Mouse (Mus musculus) neural tube, embryonic 12.5 days (tissue): ENCODE results near the gene Prr5l. TPM values are rescaled to one million over a fixed set of nuclear protein-coding genes. Genes with fewer than 3 reads are reported as not detected.

Experiments used
- ATAC-seq: fragments of 200-750 bp; cut with Nextera tagmentation; 2 replicates; pipeline ENCODE4 v1.8.0; 2017; ENCODE audit warnings: low read depth, mild to moderate bottlenecking, moderate TSS enrichment, moderate library complexity; ENCODE audit not compliant: low FRiP score
- H3K27ac ChIP-seq: fragments of 300-500 bp; sonication (generic); 2 replicates; pipeline ENCODE4 v1.5.1; 2016
- H3K27me3 ChIP-seq: fragments of 300-500 bp; sonication (generic); replicated peaks from 2 replicates; pipeline ENCODE4 v1.6.1; 2016; ENCODE audit warnings: mild to moderate bottlenecking
- H3K36me3 ChIP-seq: fragments of 300-500 bp; sonication (generic); 2 replicates; pipeline ENCODE4 v1.6.1; 2016; ENCODE audit warnings: mild to moderate bottlenecking
- H3K4me1 ChIP-seq: fragments of 300-500 bp; sonication (generic); 2 replicates; pipeline ENCODE4 v1.6.1; 2016
- H3K4me2 ChIP-seq: fragments of 300-500 bp; sonication (generic); replicated peaks from 2 replicates; pipeline ENCODE4 v1.6.1; 2016; ENCODE audit warnings: mild to moderate bottlenecking
- H3K4me3 ChIP-seq: fragments of 300-500 bp; sonication (generic); 2 replicates; pipeline ENCODE4 v1.5.1; 2016
- H3K9ac ChIP-seq: fragments of 300-500 bp; sonication (generic); 2 replicates; pipeline ENCODE4 v1.6.1; 2016; ENCODE audit warnings: mild to moderate bottlenecking
- H3K9me3 ChIP-seq: fragments of 300-500 bp; sonication (generic); 2 replicates; pipeline ENCODE4 v1.6.1; 2016; ENCODE audit warnings: mild to moderate bottlenecking
- whole genome bisulfite sequencing: fragments of 180-500 bp; shearing (Covaris S2); methylation state at CpG from one replicate; pipeline ENCODE4 v1.1.7; 2016; 5-methylcytosine and 5-hydroxymethylcytosine counted together
- polyA plus RNA-seq: library from polyadenylated mRNA; unstranded; fragments of >200 nt; fragmentation: Nextera tagmentation; extraction: Ambion mirVana; gene quantifications from 2 replicates; pipeline ENCODE4 v1.2.1, GENCODE M21; 2016

Prr5l gene
- polyA plus RNA-seq, 1 experiment from 2014 or later, result 9.4 TPM

DNA sequence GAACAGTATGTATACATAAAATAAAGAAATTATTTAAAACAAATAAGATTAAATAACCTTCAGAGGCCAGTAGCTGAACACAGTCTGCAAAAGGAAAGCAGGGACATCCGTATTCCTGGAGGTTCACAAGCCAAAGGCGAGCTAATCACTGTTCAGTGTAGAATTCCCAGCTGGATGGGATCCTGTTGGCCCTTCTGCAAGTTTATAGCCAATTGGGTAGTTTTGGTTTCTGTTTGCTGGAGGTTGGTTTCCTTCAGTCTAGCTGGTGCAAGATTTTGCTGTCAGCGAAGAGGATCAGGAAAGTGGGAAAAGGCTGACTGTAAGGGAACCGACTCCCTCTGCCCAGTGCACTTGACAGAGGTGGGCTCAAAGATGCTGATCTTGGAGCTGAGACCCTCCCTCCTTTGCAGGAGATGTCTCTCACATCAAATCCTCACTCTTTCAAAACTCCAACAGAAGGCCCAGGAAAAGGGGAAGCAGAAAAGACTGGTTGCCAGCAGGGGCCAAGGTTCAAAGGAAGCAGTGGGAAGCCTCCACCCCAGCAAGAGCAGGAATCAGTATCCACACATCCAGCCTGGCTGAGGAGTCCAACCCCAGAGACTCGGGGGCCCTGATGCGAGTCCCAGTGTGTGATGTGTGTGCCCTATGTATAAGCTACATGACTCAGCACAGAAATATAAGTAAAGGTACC, 69.1 kb downstream of the Prr5l start:
- H3K27me3 ChIP-seq, result no peaks in the 10 kb centered on the region
- H3K27ac ChIP-seq, result no peak overlapping the region
- no peaks in the 10 kb centered on the region for H3K36me3 ChIP-seq
- no peak overlapping the region for H3K4me3 ChIP-seq
- ATAC-seq, result no peak
- no peak overlapping the region for H3K4me2 ChIP-seq
- no peaks in the 10 kb centered on the region for H3K4me1 ChIP-seq
- 70% methylated on average over 6 of the region's 6 CpGs for whole genome bisulfite sequencing
- no peak overlapping the region for H3K9ac ChIP-seq
- H3K9me3 ChIP-seq, result no peaks in the 10 kb centered on the region

DNA sequence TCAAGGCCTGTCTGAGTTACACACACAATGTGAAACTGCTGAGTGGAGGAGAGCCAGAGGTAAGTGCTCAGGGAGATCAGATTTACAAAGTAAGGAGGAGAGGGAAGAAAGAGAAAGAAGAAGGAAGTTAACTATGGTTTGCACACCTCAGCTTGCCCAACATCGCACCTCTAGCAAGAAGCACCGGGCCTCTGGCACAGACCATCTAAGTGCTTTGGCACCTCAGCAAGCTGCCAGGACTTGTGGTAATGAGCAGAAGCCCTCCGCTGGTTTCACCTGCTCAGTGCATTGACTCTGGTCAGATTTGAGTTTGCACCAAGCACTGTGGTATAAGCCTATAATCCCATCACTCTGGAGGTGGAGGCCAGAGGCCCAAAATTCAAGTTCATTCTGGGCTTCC, 70.9 kb downstream of the Prr5l start:
- H3K9ac ChIP-seq, result no peak overlapping the region
- H3K27me3 ChIP-seq, result no peaks in the 10 kb centered on the region
- no peak overlapping the region for H3K4me2 ChIP-seq
- H3K27ac ChIP-seq, result no peak overlapping the region
- H3K4me3 ChIP-seq, result no peak overlapping the region
- H3K9me3 ChIP-seq, result no peaks in the 10 kb centered on the region
- H3K36me3 ChIP-seq, result no peaks in the 10 kb centered on the region
- no peaks in the 10 kb centered on the region for H3K4me1 ChIP-seq
- ATAC-seq, result no peak
- 92% methylated on average over 3 of the region's 3 CpGs for WGBS

DNA sequence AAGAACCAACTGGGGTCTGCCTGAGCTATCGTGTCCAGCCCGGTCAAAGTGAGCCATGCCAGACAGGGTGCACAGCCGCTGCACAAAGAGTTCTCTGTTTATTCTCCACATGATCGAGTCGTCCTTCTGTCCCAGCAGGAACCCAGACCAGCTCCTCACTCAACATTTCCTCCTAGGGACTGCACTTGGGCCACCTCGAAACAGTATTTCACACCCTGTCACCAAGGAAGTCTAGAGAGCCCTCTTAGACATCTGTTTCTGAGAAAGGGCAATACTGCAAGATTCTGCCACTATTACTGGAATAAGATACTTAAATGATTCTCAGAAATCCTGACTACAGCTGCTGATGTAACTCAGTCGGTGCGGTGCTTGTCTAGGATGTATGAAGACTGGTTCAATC, 72.1 kb downstream of the Prr5l start:
- Histone ChIP-seq H3K4me2 (no peak overlapping the region), H3K36me3 (no peaks in the 10 kb centered on the region), H3K27me3 (no peaks in the 10 kb centered on the region), H3K27ac (no peak overlapping the region), H3K4me1 (no peaks in the 10 kb centered on the region), H3K9ac (no peak overlapping the region), H3K4me3 (no peak overlapping the region), H3K9me3 (no peaks in the 10 kb centered on the region)
- no peak for ATAC-seq
- 64% methylated on average over 8 of the region's 8 CpGs for WGBS

DNA sequence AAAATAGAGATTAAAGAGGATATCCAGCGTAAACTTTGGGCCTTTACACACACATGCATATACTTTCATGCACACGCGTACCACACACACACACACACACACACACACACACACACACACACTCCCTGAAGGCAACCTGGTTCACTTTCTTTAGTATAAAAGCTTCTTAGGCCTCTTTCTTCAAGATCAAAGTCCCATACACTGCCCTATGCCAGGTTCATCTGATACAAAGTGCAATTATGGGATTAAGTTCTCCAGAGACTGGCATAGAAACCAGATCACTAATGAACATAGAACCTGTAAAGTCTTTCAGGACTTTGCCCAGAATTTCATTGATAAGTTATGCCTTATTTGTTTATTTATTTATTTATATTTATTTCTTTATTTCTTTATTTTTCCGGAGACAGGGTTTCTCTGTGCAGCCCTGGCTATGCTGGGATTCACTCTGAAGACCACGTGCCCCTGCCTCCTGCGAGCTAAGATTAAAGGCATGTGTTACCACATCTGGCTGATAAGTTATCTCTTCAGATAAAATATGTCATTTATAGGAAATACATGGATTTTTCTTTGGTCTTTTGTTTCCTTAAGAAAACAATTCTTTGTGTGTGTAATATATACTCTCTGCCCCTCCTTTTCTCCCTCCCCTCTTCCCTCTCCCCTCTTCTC, 73.1 kb downstream of the Prr5l start:
- H3K9me3 ChIP-seq, result no peaks in the 10 kb centered on the region
- 89% methylated on average over 6 of the region's 6 CpGs for WGBS

DNA sequence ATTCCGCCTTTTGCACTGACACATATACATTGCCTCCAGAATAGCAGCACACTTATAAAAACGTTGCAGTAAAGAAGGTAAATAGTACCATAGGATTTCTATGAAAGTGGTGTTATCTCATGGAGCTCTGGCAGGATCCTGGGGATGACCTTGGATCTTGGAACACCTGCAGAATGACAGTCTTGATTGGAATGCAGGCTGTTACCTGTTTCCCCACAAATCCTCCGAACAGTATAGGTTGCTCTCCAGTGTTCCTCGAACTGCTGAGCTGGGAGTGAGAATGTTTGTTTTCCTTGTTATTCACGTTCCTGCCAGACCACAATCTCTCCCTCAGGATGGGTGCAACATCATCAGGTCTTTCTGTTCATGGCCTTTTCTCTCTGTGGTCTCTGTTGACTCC, 75.1 kb downstream of the Prr5l start:
- no peak overlapping the region for H3K27ac ChIP-seq
- H3K4me2 ChIP-seq, result no peak overlapping the region
- H3K27me3 ChIP-seq, result no peaks in the 10 kb centered on the region
- H3K9me3 ChIP-seq, result no peaks in the 10 kb centered on the region
- no peaks in the 10 kb centered on the region for H3K4me1 ChIP-seq
- WGBS, result 82% methylated on average over 5 of the region's 5 CpGs
- no peak overlapping the region for H3K9ac ChIP-seq
- no peak for ATAC-seq
- no peaks in the 10 kb centered on the region for H3K36me3 ChIP-seq
- H3K4me3 ChIP-seq, result no peak overlapping the region

More for the DNA sequence above, 73.1 kb downstream of the Prr5l start:
- Histone ChIP-seq H3K36me3 (no peaks in the 10 kb centered on the region), H3K27ac (no peak overlapping the region), H3K27me3 (no peaks in the 10 kb centered on the region), H3K4me1 (no peaks in the 10 kb centered on the region), H3K4me3 (no peak overlapping the region), H3K4me2 (no peak overlapping the region), H3K9ac (no peak overlapping the region)
- ATAC-seq, result no peak

DNA sequence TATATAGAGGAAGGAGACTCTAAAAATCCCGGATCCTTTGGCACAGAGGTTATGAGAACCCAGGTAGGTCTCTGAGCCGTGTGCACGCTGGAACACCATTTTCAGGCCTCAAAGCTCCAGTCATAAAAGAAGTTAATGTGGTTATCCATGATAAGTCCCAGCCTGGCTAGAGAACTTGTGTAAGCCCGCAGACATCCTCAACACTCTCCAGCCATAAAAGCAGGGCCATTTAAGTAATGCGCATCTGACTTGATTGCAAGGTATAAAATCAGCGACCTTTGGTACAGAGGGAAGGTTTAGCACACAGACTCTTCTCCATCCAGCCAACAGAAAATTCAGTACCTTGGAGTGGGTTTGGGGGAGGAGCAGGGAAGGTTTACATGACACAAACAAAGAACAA, 80.6 kb downstream of the Prr5l start:
- no peaks in the 10 kb centered on the region for H3K36me3 ChIP-seq
- no peak overlapping the region for H3K27ac ChIP-seq
- 87% methylated on average over 6 of the region's 6 CpGs for WGBS
- H3K4me1 ChIP-seq, result peaks cover 7% of the 10 kb centered on the region
- no peaks in the 10 kb centered on the region for H3K9me3 ChIP-seq
- ATAC-seq, result no peak
- H3K4me2 ChIP-seq, result no peak overlapping the region
- H3K27me3 ChIP-seq, result peaks cover 3% of the 10 kb centered on the region; the same call in 1 of the 2 replicates
- H3K9ac ChIP-seq, result no peak overlapping the region
- no peak overlapping the region for H3K4me3 ChIP-seq

DNA sequence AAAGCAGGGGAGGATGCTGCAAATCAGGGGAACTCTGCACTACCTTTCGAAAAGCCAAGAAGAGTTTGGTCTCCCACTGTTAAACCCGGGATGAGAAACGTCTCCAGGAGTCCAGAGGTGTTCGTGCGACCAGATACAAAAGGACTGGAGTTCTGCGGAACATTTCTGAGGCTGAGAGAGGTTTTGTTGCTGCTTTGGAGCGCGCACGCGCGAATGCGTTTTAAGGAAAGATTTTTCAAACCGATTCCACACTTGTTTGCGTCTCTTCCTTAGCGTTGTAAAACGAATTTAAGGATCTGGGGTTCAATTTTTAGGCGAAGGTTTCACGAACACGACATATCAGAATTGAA, 85.0 kb downstream of the Prr5l start:
- WGBS, result under 1% methylated on average over 19 of the region's 19 CpGs

DNA sequence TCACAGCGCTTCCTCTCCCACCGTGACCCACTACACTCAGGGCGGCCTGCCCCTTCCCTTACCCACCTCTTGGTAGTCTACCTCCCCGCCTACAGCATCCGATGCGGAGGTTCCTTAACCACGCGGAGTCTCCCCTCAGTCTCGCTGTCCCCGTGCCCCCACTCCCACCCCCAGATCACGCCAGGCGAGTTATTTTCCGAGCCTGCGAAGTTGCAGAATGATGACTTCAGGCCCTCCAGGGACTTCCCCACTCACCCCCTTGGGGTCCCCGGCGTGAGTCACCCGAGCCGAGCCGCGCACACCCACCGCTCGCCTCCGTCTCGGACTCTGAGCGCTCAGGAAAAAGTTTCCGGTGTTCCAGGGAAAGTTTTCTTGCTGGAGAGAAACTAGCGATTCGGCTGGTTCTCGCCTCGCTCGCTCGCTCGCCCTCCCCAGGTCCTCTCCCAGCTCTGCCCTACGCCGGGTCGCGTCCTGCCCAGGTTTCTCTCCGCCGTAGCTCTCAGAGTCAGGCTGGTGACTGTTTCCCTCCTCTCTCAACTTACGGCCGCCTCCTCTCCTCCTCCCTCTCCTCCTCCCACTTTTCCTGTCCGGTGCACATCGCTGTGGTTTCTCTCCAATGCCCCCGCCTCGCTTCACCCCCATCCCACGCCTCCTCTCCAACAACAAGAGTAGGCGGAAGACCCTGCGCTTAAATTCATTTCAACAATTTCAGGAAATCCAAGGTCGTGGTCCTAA, 85.5 kb downstream of the Prr5l start:
- under 1% methylated on average over 49 of the region's 49 CpGs for WGBS
- H3K9me3 ChIP-seq, result no peaks in the 10 kb centered on the region
- no peak overlapping the region for H3K27ac ChIP-seq
- peak overlapping the region; percentile 53 for H3K9ac ChIP-seq
- peak overlapping the region; percentile 81 for H3K4me2 ChIP-seq
- H3K4me1 ChIP-seq, result peaks cover 17% of the 10 kb centered on the region
- peak overlapping the region; percentile 44 for H3K4me3 ChIP-seq
- peaks cover 13% of the 10 kb centered on the region for H3K27me3 ChIP-seq
- H3K36me3 ChIP-seq, result no peaks in the 10 kb centered on the region
- peak; percentile 73 for ATAC-seq

More for the DNA sequence above, 85.0 kb downstream of the Prr5l start:
- Histone ChIP-seq H3K4me1 (peaks cover 17% of the 10 kb centered on the region), H3K36me3 (no peaks in the 10 kb centered on the region), H3K4me2 (peak overlapping the region; percentile 81), H3K4me3 (peak overlapping the region; percentile 44), H3K27ac (no peak overlapping the region), H3K9me3 (no peaks in the 10 kb centered on the region), H3K9ac (peak overlapping the region; percentile 53), H3K27me3 (peaks cover 13% of the 10 kb centered on the region)
- ATAC-seq, result no peak

DNA sequence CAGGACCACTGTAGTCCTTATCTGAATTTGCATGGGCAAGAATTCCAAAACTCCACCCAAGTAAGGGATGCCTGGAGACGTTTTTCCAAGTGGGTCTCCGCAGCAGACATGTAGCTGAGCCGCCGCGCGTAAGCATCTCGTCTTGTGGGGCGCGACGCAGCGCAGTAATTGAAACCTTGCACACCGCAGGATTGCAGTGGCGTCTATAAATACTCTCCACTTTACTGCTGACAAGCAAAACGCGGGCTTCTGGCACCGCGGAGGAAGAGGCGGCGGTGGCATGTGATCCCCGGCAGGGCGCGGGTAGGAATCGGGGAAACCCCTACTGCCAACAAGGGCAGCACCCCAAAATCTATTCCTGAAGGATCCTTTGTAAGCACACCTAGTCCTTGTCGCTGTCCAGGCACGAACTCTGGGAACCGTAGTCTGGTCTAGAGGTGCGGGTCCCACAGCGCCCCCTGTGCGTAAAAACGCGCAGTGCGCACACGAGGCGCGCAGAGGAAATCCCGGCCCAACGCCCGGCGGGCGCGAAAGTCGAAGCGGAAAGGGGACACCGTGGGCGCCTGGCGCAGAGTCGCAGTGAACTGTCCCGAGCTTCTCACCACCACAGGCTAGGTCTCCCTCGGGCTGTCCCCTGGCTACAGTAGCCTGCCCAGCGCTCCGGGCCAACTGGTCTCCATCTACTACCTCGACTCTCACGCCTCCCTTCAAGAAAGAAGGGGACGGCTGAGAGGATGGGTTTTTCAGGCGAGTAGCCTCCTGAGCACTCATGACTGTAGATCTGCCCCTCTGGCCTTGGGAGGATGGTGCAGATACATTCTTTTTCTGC, 86.3 kb downstream of the Prr5l start:
- Histone ChIP-seq H3K9me3 (no peaks in the 10 kb centered on the region), H3K36me3 (no peaks in the 10 kb centered on the region), H3K4me1 (peaks cover 17% of the 10 kb centered on the region), H3K4me3 (peak overlapping the region; percentile 44), H3K27ac (no peak overlapping the region), H3K9ac (peak overlapping the region; percentile 53), H3K4me2 (peak overlapping the region; percentile 81), H3K27me3 (peaks cover 13% of the 10 kb centered on the region)
- 1% methylated on average over 55 of the region's 55 CpGs for WGBS
- ATAC-seq, result peak; percentile 79

DNA sequence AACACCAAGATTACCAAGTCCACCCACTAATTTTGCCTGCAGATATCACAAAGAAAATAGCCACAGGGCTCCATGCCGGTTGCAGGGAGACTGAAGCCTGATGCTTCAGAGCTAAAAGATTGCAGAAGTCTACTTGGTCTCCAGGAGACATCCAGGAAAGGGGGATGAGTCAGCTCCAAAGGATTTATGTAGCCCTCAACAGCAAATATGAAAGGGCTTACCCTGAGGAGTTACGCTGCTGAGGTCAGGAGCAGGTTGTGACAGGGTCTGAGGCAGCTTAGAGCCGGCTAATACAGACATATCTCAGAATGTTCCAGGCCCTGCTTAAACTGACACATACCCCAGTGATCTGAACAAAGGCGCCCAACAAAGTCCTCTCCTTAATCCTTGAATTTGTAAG, 90.7 kb downstream of the Prr5l start:
- Histone ChIP-seq H3K4me1 (peaks cover 9% of the 10 kb centered on the region), H3K4me2 (no peak overlapping the region), H3K27ac (no peak overlapping the region), H3K9me3 (no peaks in the 10 kb centered on the region), H3K36me3 (no peaks in the 10 kb centered on the region), H3K9ac (no peak overlapping the region), H3K4me3 (no peak overlapping the region), H3K27me3 (peaks cover 9% of the 10 kb centered on the region)
- WGBS, result 88% methylated on average over 4 of the region's 4 CpGs
- no peak for ATAC-seq

DNA sequence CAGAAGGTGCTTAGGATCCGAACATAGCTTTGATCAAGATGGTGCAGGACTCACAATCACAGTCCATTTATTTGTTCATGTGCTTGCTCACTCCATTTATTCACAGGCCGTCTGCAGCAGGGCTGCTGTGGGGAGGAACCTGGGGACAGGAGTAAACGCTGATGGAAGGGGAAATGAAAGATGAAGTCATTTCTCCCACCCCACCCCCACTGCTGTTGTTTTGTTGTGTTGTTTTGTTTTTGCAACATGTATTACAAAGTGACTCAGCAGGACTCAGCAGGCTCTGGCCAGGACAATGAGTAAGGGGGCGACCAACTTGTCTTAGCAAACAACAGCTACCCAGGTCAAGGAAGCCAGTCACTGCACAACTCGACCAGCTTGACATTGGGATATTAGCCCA, 99.6 kb downstream of the Prr5l start:
- 60% methylated on average over 5 of the region's 5 CpGs for WGBS
- Histone ChIP-seq H3K27me3 (no peaks in the 10 kb centered on the region), H3K9me3 (no peaks in the 10 kb centered on the region), H3K4me1 (no peaks in the 10 kb centered on the region), H3K9ac (no peak overlapping the region), H3K27ac (no peak overlapping the region), H3K4me2 (no peak overlapping the region), H3K4me3 (no peak overlapping the region), H3K36me3 (no peaks in the 10 kb centered on the region)
- no peak for ATAC-seq

DNA sequence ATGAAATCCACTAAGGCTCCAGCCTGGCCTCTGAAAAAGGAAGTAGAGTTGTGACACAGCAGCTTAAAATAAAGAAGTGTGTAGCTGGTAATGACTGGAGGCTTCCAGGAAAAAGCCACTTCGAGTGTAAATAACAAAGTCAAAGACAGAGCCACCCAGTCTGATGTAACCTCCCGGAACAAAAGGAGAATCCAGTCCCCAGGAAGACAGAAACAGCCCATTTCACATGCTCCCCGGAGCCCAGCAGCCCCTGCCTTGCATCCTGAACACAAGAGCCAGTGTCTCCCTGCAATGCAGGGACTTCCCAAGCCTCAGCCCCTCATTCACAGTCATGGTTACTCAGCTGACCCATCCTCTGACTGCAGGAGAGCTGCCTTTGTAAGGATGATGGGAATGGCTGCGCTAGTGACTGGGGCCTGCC, 101.5 kb downstream of the Prr5l start:
- no peaks in the 10 kb centered on the region for H3K36me3 ChIP-seq
- H3K27me3 ChIP-seq, result no peaks in the 10 kb centered on the region
- no peaks in the 10 kb centered on the region for H3K4me1 ChIP-seq
- no peak overlapping the region for H3K4me3 ChIP-seq
- peak; percentile 53; the same call in 1 of the 2 replicates for ATAC-seq
- no peak overlapping the region for H3K9ac ChIP-seq
- H3K4me2 ChIP-seq, result no peak overlapping the region
- WGBS, result 59% methylated on average over 4 of the region's 4 CpGs
- H3K9me3 ChIP-seq, result no peaks in the 10 kb centered on the region
- no peak overlapping the region for H3K27ac ChIP-seq
